Mouse (Mus musculus) megakaryocyte progenitor cell, adult 5-6 weeks (primary cell): ENCODE results near the gene Slc27a5. TPM values are rescaled to one million over a fixed set of nuclear protein-coding genes. Genes with fewer than 3 reads are reported as not detected.
A peak's percentile ranks its signal among the peaks of the same experiment; 100 is the strongest.

ENCODE experiments used
- ATAC-seq: replicated peaks from 2 replicates; pipeline ENCODE4 v1.8.0; 2016; ENCODE audit warnings: mild to moderate bottlenecking, moderate TSS enrichment, inconsistent platforms; ENCODE audit not compliant: poor library complexity
- total RNA-seq, 2 experiments: library from RNA; stranded (forward) in 1 of 2; stranded (reverse) in 1 of 2; fragments of 157-497, 149-512 nt in 1 of 2; fragments of 200-1000 nt in 1 of 2; gene quantifications; 2 replicates each; pipeline versions ENCODE4 v1.2.3 to v1.2.4; 2015 to 2017

Gene Slc27a5
- not detected in 2 replicates for total RNA-seq (2015)
- not detected in 2 replicates for total RNA-seq (2017)

DNA sequence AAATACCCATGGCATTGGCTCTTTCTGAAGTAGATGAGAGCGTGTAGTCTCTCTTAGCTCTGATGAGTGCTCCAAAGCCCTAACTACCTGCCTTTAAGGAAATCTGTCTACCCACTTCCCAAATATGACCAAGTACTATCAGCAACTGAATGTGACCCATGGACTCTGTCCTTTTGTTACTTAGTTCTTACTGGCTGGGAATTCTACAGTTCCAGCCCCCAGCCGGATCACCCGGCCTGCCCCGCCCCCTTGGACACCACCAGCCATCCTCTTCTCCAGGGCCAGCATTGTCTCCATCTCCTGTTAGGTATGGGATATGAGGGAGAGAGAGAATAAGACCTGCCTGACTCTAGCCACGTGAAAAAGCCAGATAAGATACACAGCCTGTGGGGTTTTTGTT is at the start of gene Slc27a5:
TSS of gene Slc27a5 (minus strand) at position 140 of the 400 bp plus-strand sequence.
- ATAC-seq, result no peak

DNA sequence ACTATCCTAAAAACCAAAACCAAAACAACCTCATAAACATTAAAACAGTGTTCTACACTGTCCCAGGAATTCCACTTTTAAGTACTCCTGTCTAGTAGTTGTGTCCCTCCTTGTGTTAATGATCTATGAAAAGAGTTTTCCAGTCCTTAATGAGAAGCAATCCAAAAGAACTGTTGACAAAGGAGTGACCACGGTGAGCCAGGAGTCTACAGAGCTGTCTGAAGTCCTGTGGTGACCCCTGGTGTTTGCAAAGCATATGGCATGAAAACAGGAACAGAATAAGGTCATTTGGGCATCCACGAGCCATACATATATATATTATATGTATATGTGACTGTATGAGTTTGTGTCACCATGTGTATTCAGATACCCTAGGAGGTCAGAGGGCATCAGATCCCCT is 48.1 kb upstream of the Slc27a5 start:
- ATAC-seq, result peak; percentile 81

DNA sequence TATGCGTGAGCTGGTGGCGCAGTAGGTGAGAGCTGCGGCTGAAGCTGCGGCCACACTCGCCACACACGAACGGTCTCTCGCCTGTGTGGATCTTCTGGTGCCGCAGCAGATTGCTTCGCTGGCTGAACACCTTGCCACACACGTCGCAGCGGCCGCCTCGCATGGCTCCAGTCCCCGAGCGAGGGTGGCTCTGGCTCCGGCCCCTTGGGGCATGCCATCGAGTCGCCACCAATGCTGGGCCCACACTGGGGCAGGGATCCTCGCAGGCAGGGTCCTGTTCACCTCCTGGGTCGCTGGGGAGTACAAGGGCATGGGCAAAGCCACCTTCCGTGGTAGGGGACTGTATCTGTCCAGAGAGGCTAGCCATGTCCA is 46.2 kb upstream of the Slc27a5 start:
- ATAC-seq, result no peak

DNA sequence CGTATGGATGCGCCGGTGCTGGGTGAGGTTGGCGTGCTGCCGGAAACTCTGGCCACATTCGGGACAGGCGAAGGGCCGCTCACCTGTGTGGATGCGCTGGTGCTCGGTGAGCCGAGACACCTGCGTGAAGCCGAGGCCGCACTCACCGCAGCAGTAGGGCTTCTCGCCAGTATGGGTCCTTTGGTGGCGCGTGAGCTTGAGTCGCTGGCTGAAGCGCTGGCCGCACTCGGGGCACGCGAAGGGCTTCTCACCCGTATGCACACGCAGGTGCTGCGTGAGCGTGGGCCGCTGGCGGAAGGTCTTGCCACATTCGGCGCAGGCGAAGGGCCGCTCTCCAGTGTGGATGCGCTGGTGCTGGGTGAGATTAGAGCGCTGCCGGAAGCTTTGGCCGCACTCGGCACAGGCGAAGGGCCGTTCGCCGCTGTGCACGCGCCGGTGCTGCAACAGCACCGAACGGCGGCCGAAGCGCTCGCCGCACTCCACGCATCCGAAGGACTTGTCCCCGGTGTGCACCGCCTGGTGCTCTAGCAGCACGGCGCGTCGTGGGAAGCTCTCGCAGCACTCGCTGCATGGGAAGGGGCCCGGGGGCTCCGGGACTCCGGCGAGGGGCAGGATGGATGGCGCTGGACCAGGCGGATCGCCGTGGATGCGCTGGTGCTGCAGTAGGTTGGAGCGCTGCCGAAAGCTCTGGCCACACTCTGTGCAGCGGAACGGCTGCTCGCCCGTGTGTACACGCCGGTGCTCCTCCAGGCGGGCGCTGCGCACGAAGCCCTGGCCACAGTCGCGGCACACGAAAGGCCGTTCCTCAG is 45.7 kb upstream of the Slc27a5 start:
- peak; percentile 33 for ATAC-seq

DNA sequence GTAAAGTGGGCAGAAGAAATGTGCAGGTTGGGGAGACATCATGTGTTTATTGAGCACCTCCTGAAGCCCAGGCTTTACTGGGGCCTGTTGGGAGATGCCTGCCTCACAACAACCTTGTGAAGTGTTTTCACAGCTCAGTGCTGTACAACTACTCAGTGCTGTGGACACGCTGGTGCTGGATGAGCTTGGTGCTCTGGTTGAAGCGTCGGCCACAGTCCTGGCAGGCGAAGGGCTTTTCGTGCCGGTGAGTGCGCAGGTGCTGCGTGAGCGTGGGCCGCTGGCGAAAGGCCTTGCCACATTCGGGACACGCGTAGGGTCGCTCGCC is 45.1 kb upstream of the Slc27a5 start:
- no peak for ATAC-seq

DNA sequence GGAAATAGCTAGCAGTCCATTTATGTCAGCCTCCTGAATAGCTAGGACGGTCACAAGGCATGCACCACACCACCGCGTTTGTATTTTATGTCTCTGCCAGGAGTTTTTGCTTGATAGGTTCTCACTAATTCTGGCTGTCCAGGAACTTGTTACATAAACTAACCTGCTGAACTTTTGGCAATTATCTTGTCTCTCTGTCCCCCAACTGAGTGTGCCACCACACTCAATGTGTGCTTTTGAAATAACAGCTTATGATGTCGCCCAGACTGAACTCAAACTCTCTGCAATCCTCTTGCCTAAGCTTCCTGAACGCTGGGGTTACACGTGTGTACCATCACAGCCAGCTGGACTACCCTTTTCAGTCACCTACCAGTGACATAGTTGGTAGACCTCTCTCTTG is 44.5 kb upstream of the Slc27a5 start:
- no peak for ATAC-seq

DNA sequence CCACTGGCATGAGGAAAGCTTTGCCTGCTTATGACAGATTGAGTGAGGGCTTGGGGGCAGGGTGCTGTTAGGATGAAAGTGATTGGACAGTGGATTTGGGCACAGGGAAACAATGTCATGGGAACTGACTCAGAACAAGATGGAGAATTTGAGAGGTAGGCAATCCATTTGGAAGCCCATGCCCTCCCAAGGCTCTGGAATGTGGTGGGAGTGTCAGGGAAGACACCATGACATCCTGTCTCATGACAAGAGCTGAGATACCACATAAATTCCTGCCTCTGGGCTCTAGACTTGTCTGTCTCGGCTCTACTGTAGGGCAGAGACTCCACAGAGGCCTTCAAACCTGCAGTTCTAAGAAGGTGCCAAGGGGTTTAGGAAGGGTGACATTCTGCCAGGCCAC is 43.3 kb upstream of the Slc27a5 start:
- ATAC-seq, result no peak

DNA sequence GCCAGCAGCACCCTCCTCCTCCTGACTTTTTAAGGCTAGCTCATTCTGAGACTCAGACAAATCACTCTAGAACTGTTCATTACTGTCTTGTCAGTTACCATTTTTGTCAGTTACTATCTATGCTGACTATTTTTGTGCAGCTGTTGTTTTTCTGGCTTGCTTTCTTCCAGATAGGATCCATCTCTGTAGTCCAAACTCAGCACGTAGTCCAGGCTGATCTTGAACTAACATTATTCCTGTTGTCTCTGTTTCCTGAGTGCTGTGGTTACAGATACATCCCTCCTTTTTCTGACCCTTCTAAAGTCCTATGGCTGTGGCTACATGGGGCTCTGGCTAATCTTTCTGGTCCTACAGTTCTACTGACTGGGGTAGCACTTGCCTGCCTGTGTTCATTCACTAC is 41.2 kb upstream of the Slc27a5 start:
- no peak for ATAC-seq

DNA sequence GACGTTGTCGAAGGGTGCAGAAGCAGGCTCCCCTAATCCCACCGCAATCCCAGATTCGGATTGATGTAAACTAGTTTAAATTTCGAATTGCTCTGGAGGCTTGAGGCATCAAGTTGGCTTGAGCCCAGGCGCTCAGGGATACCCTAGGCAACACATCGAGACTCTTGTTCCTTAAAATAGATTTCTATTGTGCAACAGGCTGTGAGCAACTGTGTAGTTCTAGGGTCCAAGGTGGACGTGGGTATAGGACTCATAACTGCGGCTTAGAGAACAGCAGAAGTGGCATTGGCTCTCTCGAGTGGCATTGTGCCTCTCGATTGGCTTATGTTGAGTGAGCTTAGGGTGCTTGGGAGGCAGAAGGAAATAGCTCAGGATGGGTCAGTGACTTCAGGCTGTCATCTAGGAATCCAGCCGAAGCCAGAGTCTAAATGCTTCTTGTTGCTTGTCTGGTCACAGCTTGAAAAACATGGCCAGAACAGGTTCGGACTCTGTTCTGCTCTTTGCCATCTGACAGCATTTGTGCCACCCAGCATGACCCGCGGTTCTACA is 40.7 kb upstream of the Slc27a5 start:
- ATAC-seq, result peak; percentile 24

DNA sequence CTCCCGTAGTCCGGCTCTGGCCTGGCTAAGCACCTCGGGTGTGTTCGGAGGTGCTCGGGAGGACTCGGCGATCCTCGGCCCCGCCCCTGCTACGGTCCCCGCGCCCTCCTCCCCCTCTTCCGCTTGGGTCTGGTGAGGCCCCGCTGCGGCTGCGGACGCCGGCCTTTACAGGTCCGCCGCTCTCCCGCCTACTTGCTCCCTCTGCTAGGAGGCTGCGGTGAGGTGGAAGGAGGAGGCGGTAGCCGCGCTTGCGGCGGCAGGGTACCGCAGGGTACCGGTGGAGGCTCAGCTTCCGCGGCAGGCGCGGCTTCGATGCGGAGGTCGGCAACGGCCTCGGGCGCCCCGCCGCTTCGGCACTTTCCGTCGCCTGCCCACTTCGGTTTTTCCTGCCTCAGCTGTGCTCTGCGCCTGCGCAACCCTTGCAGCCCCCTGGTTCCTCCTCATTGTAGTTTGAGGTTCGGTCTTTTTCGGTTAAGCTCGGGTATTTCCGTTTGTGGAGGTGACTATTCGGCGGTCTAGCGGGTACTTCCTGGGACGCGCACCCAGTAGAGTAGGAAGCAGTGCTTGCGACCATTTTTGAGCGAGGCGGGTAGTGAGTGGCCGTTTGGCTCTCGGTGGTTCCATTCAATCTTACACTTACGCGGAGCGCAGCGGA is 40.0 kb upstream of the Slc27a5 start, which contains the start of gene Ube2m:
TSS of gene Ube2m (minus strand) at position 375 of the 655 bp plus-strand sequence.
- ATAC-seq, result peak; percentile 51

DNA sequence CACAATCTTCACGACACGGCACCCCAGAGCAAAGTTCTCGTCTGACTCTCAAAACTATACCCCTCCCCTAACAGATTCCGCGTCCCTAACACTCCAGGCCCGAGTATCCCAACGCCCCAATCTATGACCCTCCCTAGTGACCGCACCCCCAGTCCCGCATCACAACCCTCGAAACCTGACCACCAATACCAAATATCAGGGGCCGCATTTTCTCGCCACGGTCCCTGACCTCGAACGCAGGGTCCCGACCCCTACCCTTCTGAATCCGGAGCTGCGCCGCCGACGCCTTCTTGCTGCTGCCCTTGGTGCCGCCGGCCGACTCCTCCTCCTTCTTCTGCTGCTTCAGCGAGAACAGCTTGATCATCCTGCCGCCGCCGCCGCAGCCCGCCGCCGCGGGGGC is 39.4 kb upstream of the Slc27a5 start:
- no peak for ATAC-seq

DNA sequence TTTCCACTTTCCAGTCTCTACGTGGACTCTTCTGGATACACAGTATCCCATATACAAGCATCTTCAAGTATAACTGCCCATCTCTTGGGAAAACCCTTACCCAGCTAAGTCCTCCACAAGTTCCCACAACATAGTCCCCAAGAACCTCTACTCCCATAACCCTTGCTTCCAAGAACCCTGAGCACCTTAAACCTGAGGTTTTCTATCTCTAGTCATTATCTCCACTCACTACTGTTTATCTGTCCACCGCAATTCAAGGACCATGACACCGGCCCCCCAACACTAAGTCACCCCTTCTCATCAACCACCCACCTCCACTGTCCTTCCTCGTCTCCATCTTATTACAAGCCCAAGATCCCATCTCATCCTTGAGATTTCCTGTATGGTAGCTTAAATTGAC is 38.8 kb upstream of the Slc27a5 start:
- ATAC-seq, result no peak

DNA sequence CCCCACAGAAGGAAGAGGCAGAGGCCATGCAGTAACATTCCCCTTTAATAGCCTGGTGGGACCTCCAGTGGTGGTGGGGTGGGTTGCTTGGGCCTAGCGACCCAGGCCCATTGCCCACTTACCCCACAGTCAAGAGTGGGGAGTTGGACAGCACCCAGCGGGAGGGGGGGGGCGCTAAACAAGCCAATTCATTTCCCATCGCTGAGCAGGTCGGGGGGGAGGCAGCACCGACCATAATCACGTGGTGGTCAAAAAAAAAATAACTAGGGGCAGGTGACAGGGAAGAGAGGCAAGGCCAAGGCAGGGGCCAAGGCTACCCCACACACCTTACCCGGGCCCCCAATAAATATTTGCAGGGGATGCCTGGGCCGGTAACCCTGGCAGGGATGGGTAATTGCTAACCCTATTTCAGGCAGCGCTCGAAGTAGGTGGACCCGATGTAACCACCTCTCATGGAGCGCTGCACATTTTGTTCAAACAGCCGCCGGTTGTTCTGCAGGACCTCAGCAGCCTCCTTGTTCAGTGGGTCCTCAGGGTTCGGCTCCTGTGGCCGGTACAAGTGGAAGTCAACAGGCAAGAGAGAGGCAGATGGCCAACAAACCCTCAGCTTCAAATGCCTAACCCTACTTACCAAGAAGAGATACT is 37.3 kb upstream of the Slc27a5 start:
- no peak for ATAC-seq

DNA sequence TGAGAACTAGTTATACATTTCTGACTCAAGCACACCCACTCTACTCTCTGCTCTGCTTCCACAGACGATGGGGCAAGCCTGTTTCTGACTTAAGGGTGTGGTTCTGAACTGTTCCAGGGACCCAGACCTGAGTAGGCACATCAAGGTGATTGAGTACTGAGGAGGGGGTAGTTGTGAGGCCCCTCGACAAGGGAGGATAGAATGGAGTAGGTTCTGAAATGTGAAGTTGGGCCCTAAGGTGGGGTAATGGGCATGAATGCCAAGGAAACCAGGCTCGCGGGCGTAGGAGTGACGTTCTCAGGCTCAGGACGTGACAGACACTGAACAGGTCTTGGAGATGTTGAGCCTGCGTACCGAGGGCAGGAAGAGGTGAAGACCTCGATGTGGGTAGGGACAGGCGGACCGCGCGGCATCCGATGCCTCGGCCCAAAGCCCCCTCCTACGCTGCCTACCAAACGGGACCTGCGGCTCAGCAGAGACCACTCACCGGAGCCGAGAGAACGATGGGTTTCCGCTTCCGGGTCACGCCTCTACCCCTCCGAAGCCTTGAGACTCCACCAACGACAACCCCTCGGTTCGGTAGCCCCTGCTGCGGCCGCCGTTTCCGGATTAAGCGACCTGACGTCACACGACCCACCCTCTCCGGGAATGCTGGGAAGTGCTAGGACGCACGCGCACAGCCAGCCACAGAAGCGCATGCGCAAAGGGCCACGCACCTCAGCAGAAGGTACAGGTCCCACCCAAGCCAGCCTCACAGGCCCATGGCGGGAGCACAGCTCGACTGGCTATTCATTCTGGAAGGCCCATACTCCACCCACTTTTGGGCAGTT is 36.4 kb upstream of the Slc27a5 start, which contains the start of gene Chmp2a:
TSS of gene Chmp2a (minus strand) at position 660 of the 830 bp plus-strand sequence.
- peak; percentile 59 for ATAC-seq

DNA sequence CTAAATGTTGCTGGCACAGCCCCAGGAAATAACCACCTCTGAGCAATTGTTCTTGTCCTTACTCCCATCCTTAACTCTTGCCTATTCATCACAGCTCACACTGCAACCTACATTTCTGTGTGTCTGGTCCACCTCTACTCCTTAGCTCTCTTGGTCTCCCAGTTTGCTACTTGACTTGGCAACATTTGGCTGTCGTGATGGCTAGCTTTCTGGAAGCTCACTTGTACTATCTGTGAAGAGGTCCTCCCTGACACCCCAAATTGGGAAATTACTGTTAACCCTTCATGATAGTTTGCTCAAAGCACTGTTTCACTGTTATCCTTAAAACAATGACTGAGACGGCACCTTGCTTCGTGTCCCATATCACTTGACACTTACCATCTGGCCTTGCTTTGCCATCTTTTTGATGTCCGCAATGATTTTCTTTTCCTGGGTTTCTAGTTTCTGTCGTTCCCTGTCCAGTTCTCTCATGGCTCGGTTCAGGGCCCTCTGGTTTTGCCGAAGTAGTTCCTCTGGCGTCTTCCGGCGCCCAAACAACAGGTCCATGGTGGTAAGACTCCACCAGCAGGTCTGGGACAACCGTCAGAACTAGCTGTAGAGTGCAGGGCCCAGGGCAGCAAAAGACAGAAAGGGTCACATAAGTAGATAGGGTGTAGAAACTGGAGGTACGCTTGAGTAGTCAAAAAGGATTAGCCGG is 35.6 kb upstream of the Slc27a5 start:
- ATAC-seq, result no peak

DNA sequence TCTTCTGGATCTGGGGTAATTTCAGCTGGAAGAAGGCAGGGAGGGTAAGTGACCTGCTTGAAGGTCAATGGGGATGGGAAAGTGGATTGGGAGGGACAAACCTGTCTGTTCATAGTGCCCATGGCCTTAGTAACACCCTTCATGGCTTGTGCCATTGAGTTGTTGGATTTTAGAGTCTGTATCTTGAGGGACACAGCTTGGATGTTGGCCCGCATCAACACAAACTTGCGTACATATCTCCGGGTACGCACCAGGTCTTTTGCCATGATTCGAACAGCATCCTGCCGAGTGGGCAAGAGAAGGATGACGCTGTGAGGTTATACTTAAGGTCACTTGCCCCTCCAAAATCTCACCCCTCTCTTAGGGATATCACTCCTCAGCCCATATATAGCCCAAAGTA is 34.5 kb upstream of the Slc27a5 start:
- no peak for ATAC-seq

DNA sequence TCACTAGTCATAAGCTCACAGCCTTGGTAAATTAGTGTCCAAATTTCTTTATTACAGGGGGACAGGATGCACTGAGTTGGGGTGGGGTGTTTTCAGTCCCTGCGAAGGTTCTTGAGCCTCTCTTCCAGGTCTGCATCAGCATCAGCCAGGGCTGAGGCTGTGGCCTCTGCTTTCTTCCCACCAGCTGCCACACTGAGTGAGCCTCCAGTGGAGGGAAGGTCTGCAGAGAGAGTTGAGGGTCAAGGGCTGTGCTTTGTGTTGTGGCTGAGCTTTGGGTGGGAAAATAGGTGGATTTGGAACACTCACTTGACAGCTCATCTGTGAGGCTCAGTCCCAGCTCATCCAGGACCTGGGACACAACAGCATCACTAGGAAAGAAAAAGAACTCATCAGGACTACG is 34.0 kb upstream of the Slc27a5 start:
- no peak for ATAC-seq

DNA sequence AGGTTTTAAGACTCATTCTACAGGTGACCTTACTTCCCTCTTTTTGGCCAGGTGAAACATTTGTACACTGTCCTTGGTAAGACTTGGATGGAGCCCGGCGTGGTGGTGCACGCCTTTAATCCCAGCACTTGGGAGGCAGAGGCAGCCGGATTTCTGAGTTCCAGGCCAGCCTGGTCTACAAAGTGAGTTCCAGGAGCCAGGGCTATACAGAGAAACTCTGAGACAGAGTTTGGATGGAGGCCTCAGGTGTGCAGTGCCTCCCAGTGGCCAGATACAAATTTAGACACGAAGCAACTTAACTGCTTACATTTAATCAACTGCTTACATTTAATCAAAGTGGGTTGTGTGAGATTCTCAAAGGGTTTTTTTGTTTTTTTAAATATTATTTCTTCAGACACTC is 33.1 kb upstream of the Slc27a5 start:
- ATAC-seq, result no peak

DNA sequence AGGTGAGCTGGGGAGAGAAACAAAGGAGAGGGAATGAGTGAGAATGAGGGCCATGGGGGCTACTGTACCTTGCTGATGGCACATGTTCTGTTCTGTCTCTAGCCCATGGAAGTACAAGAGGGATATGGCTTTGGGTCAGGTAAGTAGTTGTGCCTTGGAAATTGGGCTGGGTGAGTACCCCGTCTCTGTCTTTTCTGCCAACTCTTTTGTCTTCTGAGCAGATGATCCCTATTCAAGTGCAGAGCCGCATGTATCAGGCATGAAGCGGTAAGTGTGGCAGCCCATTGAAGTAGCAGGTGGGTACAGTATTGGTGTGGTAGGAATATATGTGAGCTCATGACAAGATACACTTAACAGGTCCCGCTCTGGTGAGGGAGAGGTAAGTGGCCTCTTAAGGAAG is 31.0 kb upstream of the Slc27a5 start:
- no peak for ATAC-seq

DNA sequence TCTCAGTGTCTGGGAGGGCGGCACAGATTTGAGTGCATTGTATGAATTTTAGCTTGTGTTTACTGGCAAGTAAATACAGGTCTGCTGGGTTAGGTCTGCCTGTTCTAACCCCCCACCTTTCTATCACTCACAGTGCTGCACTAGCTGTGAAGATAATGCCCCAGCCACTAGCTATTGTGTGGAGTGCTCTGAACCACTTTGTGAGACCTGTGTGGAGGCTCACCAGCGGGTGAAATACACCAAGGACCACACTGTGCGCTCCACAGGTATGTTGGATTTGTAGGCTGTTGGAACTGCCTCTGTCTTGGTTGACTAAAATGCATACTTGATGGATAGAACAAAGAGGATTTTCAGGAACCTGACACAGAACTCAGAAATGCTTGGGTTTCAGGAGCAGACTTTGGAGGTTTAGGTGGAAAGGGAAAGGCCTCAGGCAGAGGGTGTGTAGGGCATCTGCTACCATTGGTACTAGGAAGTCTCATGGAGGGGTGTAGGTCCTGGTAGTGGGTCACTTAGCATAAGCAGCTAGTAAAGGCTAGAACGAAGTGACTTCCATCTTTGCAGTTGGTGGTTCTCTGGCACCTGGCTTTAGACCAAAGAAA is 27.6 kb upstream of the Slc27a5 start:
- ATAC-seq, result no peak
